Mouse (Mus musculus) bone marrow, adult 2 months (tissue): ENCODE measurements around the gene Dmtf1. TPM values are rescaled to one million over a fixed set of nuclear protein-coding genes. Genes with fewer than 3 reads are reported as not detected.
A peak's percentile ranks its signal among the peaks of the same experiment; 100 is the strongest.

Experiments used
- H3K27ac ChIP-seq: fragments of 200-500 bp; 2 replicates; pipeline ENCODE4 v1.5.1; 2012; ENCODE audit warnings: low read depth, mild to moderate bottlenecking, control low read depth, inconsistent platforms, low read length; ENCODE audit not compliant: control insufficient read depth, poor library complexity, insufficient read depth
- H3K4me1 ChIP-seq: fragments of 200-500 bp; 2 replicates; pipeline ENCODE4 v1.6.1; 2011; ENCODE audit warnings: low read length; ENCODE audit not compliant: control insufficient read depth, insufficient read depth
- H3K4me3 ChIP-seq: fragments of 200-500 bp; replicated peaks from 2 replicates; pipeline ENCODE3; 2011; ENCODE audit warnings: mild to moderate bottlenecking, low read depth, low read length, control low read depth; ENCODE audit not compliant: control insufficient read depth
- CTCF ChIP-seq: fragments of 200-500 bp; IDR thresholded peaks from 2 replicates; pipeline ENCODE4 v1.5.1; 2011; ENCODE audit warnings: low read length, control low read depth; ENCODE audit not compliant: control insufficient read depth, insufficient read depth
- POLR2A ChIP-seq: fragments of 200-500 bp; IDR thresholded peaks from 2 replicates; pipeline ENCODE4 v1.6.1; 2011; ENCODE audit warnings: low read depth, mild to moderate bottlenecking, control low read depth, low read length, borderline replicate concordance; ENCODE audit not compliant: control insufficient read depth
- WGBS: fragments of 180-500 bp; shearing (Covaris S2); methylation state at CpG from one replicate; pipeline ENCODE4 v1.1.7; 2018; 5-methylcytosine and 5-hydroxymethylcytosine counted together
- polyA plus RNA-seq: library from polyadenylated mRNA; stranded (reverse); fragments of >200 nt; gene quantifications from 2 replicates; pipeline ENCODE4 v1.2.4, GENCODE M21; 2011; ENCODE audit warnings: low replicate concordance; ENCODE audit not compliant: missing spikeins, insufficient read depth, insufficient read length

Gene Dmtf1
- polyA plus RNA-seq, 1 experiment: 11.9 TPM

GRCm38 (mm10) chr5:9128566-9128965 is 33.0 kb downstream of the Dmtf1 start:
- H3K4me1 ChIP-seq: no peaks in the 10 kb centered on the region
- no peak overlapping the region for H3K27ac ChIP-seq
- no peak overlapping the region for H3K4me3 ChIP-seq
- WGBS: 86% methylated on average over 12 of the region's 12 CpGs
- no peak for TF ChIP-seq CTCF
- TF ChIP-seq POLR2A: no peak

GRCm38 (mm10) chr5:9124134-9124533 is 37.4 kb downstream of the Dmtf1 start:
- Histone ChIP-seq H3K4me1 (no peaks in the 10 kb centered on the region), H3K27ac (no peak overlapping the region), H3K4me3 (no peak overlapping the region)
- 93% methylated on average over 2 of the region's 2 CpGs for WGBS
- no peak for TF ChIP-seq POLR2A
- TF ChIP-seq CTCF: no peak

- Histone ChIP-seq H3K27ac (no peak overlapping the region), H3K4me3 (no peak overlapping the region), H3K4me1 (no peaks in the 10 kb centered on the region; the same call in 1 of the 2 replicates)
- TF ChIP-seq CTCF: no peak
- no peak for TF ChIP-seq POLR2A
- WGBS: 79% methylated on average over 6 of the region's 6 CpGs
Measured at GRCm38 (mm10) chr5:9114162-9114561, 47.4 kb downstream of the Dmtf1 start.

DNA sequence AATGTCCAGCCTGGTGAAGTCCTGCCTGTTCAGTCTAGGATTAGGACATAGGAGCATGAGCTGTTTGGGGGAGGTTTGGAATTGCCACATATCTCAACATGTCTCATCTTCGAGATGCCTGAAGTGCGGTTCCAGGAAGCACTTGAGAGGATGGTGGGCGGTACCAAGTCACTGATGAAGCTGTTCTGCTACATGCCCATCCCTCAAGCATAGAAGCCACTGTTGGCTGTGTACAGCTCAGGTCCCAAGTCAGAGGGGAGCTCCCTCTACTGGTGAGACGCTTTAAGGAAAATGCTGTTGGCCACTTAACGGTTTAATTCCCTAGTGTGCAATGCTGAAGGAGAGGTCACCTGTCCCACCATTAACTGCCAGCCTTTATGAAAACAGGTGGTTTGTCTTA is 49.8 kb downstream of the Dmtf1 start:
- peak; percentile 90 for TF ChIP-seq CTCF
- no peak for TF ChIP-seq POLR2A
- no peak overlapping the region for H3K27ac ChIP-seq
- WGBS: 3% methylated on average over 5 of the region's 5 CpGs
- H3K4me3 ChIP-seq: no peak overlapping the region
- peaks cover 3% of the 10 kb centered on the region; the same call in 1 of the 2 replicates for H3K4me1 ChIP-seq

DNA sequence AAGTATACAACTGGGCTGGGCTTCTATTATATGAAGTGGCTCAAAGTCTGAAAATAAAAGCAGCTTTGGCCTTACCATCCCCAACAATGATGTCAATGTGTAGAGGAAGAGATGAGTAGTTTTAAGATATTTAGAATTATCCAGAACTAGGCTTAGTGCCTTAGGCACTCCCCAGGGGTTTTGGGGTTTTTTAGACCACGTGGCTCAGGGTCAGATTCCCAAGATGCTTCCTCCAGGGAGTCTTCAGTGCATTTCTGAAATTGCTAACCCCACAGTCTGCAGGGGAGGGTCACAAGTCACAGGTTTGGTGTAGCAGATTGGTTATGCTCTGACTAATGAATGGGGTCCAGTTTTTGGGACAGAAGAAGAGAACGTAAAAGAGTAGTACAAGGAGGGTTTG is 50.3 kb downstream of the Dmtf1 start:
- Histone ChIP-seq H3K4me1 (peaks cover 3% of the 10 kb centered on the region; the same call in 1 of the 2 replicates), H3K4me3 (no peak overlapping the region), H3K27ac (no peak overlapping the region)
- no peak for TF ChIP-seq CTCF
- TF ChIP-seq POLR2A: no peak
- WGBS: 67% methylated on average over 2 of the region's 2 CpGs

- no peak overlapping the region for H3K4me3 ChIP-seq
- H3K4me1 ChIP-seq: peaks cover 3% of the 10 kb centered on the region; the same call in 1 of the 2 replicates
- no peak overlapping the region for H3K27ac ChIP-seq
- TF ChIP-seq CTCF: peak; percentile 37
- TF ChIP-seq POLR2A: no peak
Measured at GRCm38 (mm10) chr5:9109582-9109981, 52.0 kb downstream of the Dmtf1 start.

- Histone ChIP-seq H3K4me3 (no peak overlapping the region), H3K27ac (peak overlapping the region; percentile 30; the same call in 1 of the 2 replicates), H3K4me1 (peaks cover 6% of the 10 kb centered on the region)
- TF ChIP-seq POLR2A: no peak
- TF ChIP-seq CTCF: no peak
- WGBS: 49% methylated on average over 5 of the region's 5 CpGs
Measured at GRCm38 (mm10) chr5:9108490-9108889, 53.1 kb downstream of the Dmtf1 start.

DNA sequence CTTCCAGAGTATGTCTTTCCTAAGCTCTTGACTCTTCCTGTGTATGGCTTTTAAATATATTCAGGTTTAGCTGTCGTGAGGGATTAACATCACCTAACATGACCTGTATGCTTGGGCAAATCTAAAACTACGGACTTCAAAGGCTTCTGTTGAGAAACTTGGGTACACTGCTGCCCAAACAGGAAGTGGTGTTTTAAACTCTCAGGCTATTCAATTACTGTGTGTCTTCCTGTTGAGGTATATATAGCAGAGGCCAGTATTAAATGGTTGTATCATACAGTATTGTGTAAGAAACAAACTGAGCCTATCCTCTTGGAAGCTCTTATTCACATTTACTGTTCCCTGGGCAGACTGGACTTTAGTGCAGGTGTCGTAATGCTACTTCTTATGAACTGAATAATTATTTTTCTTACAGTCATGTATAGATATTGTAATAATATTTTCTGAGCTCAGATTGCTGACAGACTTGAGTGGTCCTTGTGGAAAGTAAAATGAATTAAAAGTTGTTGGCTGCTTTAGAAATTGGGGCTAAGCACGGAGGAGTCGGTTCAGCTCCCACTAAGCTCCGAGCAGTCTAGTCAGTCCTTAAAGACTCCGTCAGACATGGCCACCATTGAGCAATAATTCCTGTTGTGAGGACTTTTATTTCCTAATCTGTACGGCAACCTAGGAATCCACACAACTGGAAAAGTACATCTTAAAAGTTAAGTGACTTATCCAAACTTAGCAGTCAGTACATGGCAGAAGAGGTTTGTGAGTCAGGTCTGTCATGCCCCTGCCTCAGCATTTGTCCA is 54.1 kb downstream of the Dmtf1 start:
- peaks cover 7% of the 10 kb centered on the region for H3K4me1 ChIP-seq
- WGBS: 33% methylated on average over 8 of the region's 8 CpGs

DNA sequence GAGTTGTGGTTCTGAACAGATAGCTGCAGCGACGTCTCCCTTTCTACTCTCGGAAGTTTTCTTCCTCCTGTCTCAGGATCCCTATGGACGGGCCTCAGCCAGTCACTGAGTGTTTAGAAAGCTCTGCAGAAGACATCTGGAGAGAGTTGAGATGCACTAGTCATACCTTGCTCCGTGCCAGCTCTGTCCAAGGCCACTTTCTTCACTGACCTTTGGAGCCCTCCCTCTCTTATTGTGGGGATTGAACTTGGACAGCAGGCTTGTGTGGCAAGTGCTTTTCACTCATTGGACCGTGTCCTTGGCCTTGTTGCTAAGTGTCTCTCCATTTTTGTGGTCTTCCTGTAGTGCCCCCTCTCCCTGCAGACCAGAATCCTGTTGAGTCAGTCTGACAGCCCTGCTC is 54.8 kb downstream of the Dmtf1 start:
- H3K4me3 ChIP-seq: no peak overlapping the region
- H3K27ac ChIP-seq: peak overlapping the region; percentile 68
- peaks cover 7% of the 10 kb centered on the region for H3K4me1 ChIP-seq
- TF ChIP-seq CTCF (no peak), POLR2A (no peak)
- WGBS: 41% methylated on average over 6 of the region's 6 CpGs

More for the DNA sequence above, 54.1 kb downstream of the Dmtf1 start:
- TF ChIP-seq POLR2A (no peak), CTCF (no peak)
- H3K27ac ChIP-seq: peak overlapping the region; percentile 68
- H3K4me3 ChIP-seq: no peak overlapping the region
